Mouse (Mus musculus) pancreas, adult 10 weeks (tissue): ENCODE results near the gene Mrpl52. TPM values are rescaled to one million over a fixed set of nuclear protein-coding genes. Genes with fewer than 3 reads are reported as not detected.

ENCODE experiments used
- polyA plus RNA-seq: library from polyadenylated mRNA; stranded (reverse); fragments of 350-450 nt; fragmentation: Illumina TruSeq; extraction: RNeasy Lipid Tissue Mini Kit (QIAGEN cat#74804); gene quantifications from one replicate; pipeline ENCODE4 v1.2.3, GENCODE M21; 2015; ENCODE audit warnings: low read depth, low replicate concordance; ENCODE audit not compliant: insufficient read depth

Mrpl52 gene
- polyA plus RNA-seq, result 57.1 TPM

DNA sequence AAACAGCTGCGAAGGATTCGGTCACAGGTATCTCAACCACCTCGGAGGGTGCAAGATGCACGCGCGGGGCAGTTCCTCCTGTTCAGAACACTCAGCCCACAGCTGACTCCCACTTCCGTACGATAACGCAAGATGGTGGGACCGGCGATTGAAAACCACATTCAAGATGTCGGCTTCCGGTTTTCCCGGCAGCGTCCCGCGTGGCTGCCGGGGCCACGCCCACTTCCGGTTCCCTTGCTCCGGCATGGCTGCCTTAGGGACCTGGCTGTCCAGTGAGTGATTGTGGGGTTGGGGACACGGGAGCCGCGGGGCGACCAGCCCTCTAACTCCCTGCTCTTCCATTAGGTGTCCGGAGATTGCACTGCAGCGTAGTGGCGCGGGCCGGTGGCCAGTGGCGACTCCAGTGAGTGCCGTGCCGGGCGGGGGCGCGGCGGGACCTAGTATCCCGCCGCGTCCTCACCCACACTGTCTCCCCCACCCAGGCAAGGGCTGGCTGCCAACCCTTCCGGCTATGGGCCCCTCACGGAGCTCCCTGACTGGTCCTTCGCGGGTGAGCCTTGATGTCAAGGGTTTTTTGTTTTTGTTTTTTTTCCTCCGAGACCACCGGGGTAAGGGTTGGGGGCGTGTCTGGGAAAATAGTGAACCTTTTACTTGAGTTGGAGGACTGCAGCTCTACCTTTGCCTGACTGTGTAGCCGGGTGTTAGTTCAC, at the start of gene Mrpl52:
TSS of gene Mrpl52 (plus strand) at position 221 of the 710 bp plus-strand sequence.

DNA sequence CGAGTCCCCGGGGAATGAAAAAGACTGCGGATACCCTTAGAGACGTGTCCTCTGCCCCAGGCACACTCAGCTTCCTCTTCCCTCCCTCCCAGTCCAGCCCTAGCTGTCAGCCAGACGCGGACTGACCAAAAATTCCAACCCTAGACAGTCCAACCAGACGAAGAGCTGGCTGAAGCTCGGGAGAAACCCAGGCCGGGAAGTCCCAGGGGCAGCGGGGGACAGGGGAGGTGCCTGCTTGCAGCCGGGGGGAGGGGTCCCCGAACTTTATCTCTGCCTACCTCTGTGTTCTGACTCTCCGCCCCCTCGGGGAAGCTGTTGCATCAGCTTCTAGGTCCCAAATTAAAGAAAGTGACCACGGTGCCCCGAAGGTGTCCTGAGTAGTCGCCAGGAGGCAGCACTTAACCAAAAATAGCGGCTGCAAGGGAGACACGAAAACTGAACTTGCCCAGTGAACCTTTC, 9.1 kb upstream of the Mrpl52 start, which contains the start of gene Slc7a7:
TSS of gene Slc7a7 (minus strand) at position 158 of the 459 bp plus-strand sequence.

DNA sequence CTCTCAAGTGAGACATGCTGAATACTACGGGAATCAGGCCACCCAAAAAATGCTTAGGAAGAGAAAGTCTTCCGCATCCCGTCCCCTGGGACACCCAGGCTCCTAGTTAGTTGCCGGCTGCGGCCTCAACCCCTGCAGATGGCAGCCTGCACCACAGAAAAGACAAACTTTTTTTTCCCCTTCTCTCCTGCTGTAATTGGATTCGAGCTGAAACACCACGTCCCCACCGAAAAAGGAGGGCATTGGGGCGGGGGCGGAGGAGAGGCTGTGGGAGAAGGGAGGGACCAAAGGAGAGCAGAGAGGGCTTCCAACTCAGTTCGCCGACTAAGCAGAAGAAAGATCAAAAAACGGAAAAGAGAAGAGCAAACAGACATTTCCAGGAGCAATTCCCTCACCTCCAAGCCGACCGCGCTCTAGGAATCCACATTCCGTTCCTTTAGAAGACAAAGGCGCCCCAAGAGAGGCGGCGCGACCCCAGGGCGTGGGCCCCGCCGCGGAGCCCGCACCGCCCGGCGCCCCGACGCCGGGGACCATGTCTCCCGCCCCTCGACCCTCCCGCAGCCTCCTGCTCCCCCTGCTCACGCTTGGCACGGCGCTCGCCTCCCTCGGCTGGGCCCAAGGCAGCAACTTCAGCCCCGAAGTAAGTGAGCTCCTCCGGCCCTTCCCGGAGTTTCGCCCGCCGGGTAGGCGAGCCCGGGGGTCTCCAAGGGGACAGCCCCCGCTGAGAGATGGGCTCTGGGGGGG, 4.8 kb downstream of the Mrpl52 start, which contains the start of gene Mmp14:
TSS of gene Mmp14 (plus strand) at position 279 of the 744 bp plus-strand sequence.

DNA sequence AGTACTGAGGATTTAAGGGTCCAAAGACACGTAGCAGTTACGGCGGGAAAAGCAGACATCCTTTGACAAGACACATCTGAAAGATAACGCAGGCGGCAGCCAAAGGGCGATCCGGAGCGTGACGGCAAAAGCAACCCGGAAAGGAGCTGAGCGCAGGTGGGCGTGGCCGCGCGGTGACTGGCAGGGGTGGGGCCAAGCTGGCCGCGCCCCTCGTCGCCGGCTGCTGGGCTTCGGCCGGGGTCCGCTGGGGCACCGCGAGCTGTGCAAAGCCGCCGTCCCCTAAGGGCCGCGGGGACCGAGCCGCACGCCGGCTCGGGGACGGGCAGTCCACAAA, 37.2 kb downstream of the Mrpl52 start, which contains the start of gene Lrp10:
TSS of gene Lrp10 (plus strand) at position 179 of the 334 bp plus-strand sequence.

DNA sequence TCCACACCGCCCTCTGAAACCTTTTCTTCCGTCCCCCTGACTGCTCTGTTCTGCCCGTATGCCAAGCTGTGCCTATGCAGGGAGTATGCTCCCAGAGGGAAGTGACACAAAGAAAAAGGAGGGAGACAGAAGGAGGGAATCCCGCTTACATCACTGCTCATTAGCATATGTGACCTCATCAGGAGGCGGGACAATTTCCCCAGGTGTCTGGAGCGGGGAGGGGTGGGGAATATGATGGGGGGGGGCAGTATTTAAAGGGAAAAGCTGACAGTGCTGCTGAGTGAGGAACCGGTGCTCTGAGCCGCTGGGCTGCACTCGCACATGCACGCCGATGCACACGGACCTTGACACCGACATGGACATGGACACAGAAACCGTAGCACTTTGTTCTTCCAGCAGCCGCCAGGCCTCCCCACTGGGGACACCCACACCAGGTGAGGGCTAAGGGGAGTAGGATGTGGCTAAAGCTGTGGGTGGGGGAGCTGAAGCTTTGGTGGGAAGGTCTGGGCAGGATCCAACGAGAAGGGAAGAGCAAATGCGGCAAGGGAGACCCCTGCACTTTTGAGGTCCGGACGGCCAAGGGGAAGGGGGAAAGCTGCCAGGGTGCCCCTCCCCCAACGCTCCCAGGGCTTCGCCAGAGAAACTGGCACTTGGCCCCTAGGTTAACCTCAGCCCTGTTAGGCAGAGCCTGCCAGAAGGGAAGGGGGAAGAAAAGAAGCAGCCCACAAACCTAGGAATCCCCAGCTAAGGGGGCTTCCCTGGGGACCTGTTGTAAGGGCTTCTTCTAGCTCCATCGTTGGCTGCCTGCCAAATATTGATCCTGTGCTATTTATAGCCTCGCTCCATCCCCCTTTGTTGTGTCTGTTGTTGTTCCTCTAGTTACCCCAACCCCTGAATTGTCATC, 49.5 kb downstream of the Mrpl52 start, which contains the start of gene Rem2:
TSS of gene Rem2 (plus strand) at position 160 of the 904 bp plus-strand sequence.

Other genes with a start within 250 kb of the Mrpl52 start
- 73.9 TPM for gene Dad1, start 172.8 kb upstream of the Mrpl52 start, polyA plus RNA-seq
- gene Abhd4, start 172.7 kb upstream of the Mrpl52 start, polyA plus RNA-seq, result 9.8 TPM
- gene Olfr49, start 142.0 kb upstream of the Mrpl52 start, polyA plus RNA-seq, result not detected
- gene Oxa1l, start 66.1 kb upstream of the Mrpl52 start, polyA plus RNA-seq, result 10.0 TPM
- gene Slc7a7, start 9.1 kb upstream of the Mrpl52 start, polyA plus RNA-seq, result 1.5 TPM
- 16.8 TPM for gene Mmp14, start 4.7 kb downstream of the Mrpl52 start, polyA plus RNA-seq
- gene Lrp10, start 37.2 kb downstream of the Mrpl52 start, polyA plus RNA-seq, result 15.9 TPM
- gene Rem2, start 49.2 kb downstream of the Mrpl52 start, polyA plus RNA-seq, result not detected
- gene Prmt5, start 90.6 kb downstream of the Mrpl52 start, polyA plus RNA-seq, result 3.7 TPM
- gene Haus4, start 127.7 kb downstream of the Mrpl52 start, polyA plus RNA-seq, result 3.0 TPM
- gene Ajuba, start 150.6 kb downstream of the Mrpl52 start, polyA plus RNA-seq, result 6.6 TPM
- 2.7 TPM for gene 4931414P19Rik, start 179.1 kb downstream of the Mrpl52 start, polyA plus RNA-seq
- 27.3 TPM for gene Psmb5, start 191.1 kb downstream of the Mrpl52 start, polyA plus RNA-seq
- not detected for gene Psmb11, start 194.5 kb downstream of the Mrpl52 start, polyA plus RNA-seq
- not detected for gene Gm17606, start 214.0 kb downstream of the Mrpl52 start, polyA plus RNA-seq
- gene Cdh24, start 214.5 kb downstream of the Mrpl52 start, polyA plus RNA-seq, result 0.83 TPM